Mouse (Mus musculus) cerebellum, postnatal 4 days (tissue): Measurements from ENCODE around the gene Spop.
A peak's percentile ranks its signal among the peaks of the same experiment; 100 is the strongest.

Experiments
- DNase-seq, 2 experiments: peaks; one replicate each; pipeline ENCODE4 v3.0.0; 2022; ENCODE audit warnings: low spot score in 2 of 2, mixed read lengths in 1 of 2

Gene Spop

DNA sequence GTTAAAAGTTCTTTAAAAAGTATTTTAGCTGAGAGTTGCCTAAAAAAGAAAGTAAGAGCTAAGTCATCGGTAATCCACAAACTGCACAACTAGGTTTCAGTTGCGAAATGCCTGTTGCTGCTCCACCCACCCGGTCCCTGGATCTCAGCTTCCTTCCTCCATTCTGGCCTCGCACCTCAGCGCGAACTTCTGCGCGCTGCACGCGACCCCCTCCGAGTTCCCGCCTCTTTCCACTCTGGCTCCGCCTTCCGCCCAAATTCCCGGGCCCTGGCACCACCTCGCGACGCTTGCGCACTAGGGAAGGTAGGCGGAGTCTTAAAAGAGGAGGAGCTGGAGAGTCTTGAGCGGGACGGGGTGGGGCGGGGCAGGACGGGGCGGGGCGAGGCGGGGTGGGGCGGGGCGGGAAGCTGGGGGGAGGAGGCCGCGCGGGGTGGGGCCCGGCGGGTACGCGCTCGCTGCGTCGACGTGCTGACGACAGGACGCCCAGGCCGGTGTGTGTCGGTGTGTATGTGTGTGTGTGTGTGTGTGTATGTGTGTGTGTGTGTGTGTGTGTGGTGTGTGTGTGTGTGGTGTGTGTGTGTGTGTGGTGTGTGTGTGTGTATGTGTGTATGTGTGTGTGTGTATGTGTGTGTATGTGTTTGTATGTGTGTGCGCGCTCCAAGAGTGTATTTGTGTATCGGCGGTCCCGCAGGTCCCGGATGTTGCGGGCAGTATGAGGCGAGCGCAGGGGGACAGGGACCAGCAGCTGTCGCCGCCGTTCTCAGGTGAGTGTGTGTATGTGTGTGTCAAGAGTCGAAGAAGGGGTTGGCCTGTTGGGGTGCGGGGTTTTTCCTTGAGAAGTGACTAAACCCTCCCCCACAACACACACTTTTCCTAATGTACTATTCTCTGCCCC, at the start of gene Spop:
Gene Spop, plus strand, starts transcription at position 440 of the 895 bp plus-strand sequence.
- DNase-seq = peak; percentile 69 to 86

DNA sequence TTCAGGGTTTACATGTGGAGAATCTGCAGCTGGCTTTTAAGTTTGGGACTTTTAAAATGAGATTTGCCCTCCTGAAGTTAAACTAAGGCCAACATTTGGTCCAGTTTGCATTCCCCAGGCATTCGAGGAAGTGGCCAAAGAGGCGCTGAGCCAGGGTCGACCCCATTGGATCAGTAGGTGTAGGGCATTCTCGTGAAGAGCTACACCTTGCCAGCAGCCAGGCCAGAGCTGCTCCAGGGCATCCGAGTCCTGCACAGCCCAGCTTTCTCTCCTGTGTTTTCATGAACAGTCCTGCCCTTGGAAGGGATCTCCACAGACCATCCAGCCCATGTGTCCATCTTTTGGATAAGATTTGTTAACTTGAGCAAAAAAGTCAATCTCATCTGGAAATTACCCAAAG, 49.5 kb upstream of the Spop start:
- no peak for DNase-seq

DNA sequence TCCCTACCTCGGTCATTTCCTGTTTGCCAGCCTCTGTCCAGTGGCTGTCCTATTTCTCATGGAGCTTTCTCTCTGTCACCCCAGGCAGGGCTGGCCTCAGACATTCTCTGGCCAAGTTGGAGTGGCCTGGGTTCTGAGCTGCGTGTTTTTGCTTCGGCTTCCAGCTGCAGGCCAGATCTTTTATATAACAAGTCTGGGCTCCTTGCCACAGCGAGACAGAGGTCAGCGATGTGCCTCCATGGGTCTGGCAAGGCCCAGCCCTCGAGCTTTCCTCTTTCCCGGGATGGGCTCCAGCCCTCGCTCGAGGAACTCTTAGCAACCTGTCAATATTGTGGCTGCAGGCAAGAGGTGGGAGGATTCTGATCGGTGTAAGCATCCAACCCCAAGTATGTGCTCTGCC, 48.3 kb upstream of the Spop start:
- DNase-seq = peak in 1 of 2 experiments; percentile 33

DNA sequence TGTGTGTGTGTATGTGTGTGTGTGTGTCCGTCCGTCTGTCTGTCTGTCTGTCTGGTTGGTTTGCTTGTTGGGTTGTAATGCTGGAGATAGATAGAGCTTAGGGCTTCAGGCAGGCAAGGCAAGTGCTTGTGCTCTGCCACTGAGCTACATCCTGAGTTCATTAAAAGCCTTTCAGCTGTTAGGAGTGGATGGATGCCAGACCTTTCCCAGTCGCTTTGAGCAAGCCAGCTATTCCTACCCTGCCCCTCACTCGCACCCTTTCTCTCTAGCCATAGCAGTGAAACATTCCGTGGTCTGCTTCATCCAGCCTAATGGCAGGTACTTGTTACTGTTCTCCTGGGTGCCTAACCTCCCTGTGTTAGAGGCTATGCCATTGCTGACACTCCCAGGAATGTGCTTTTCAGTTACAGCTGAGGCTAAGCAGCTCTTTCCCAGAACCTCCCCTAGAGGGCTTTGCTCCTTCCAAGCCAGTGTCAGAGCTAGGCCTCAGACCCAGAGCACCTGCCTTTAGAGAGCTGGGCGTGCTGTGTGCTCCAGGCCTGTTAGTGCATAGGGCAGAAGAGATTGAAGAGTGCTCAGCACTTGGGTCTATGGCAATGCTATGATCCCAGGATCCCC, 47.5 kb upstream of the Spop start:
- no peak for DNase-seq

DNA sequence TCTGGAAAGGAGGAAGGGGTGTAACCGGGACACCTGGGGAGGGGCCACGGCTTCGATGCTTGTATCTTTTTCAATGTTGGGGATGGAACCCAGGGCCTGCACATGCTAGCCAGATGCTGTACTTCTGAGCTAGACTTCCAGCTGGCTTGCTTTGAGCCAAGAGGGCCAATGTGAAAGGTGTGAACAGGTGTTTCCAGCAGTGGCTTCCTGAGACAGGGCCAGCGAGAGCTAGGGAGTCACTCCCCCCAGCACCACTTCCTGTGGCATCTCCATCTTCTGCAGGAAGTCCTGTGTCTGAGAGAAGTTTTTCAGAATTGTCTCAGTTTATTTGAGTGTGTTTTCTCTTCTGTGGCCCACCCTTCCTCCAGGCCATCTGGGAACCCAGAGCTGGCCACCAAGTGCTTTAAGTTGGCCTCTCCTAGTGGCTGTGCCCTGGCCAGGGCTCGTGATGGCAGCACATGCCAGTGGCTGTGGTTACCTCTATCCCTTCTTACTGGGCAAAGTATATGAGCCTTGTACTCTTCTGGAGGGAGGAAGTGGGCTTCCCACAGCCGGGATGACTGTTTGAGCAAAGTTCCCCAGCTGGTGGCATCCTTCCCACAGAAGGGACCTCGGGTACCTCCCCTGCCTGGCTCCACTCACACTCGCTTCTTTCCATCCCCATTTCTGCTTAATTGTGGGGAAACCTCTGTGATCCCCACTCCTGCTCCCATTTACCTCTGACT, 46.7 kb upstream of the Spop start:
- DNase-seq = no peak

DNA sequence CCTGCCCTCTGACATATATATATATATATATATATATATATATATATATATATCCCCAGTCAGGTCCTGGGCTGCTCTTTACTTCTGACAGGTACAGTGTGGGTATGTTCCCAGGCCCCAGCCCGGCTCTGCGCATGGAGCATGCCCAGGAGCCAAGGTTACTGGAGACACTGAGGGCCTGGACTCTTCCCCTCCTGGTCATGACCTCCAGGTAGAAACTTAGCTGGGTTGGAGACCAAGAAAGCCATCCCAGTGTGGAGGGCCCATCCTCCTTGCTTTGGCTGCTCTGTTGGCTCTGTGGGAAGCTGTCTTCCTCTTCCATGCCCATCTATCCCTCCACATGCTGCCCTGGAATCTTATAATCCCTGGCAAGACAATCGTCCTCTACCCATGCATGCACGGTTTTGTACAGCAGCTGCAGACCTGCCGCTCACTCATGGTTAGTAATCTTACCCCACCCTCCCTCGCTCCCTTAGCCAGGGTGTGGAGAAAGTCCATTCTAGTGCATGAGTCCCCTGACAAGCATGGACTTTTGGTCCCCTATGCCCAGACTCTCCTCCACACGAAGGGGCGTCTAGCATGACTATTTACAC, 45.6 kb upstream of the Spop start:
- DNase-seq = no peak

DNA sequence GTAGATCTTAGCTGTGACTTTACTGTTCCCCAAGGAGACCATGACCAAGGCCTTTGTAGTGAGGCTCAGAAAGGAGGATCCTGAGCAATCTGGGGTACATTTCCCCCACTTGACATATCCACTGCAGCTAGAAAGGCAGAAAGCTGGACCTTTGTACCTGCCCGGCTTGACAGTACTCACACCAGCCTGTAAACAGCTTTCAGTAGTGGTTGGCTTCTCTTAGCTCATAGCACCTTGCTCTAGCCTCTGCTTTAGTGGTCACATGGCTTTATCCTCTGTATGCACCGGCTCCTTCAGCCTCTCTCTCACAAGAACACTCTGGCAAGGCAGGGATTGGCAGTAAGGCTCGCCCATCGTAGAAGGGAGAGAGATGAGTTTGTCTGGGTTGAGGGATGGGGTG, 45.0 kb upstream of the Spop start:
- DNase-seq = no peak

DNA sequence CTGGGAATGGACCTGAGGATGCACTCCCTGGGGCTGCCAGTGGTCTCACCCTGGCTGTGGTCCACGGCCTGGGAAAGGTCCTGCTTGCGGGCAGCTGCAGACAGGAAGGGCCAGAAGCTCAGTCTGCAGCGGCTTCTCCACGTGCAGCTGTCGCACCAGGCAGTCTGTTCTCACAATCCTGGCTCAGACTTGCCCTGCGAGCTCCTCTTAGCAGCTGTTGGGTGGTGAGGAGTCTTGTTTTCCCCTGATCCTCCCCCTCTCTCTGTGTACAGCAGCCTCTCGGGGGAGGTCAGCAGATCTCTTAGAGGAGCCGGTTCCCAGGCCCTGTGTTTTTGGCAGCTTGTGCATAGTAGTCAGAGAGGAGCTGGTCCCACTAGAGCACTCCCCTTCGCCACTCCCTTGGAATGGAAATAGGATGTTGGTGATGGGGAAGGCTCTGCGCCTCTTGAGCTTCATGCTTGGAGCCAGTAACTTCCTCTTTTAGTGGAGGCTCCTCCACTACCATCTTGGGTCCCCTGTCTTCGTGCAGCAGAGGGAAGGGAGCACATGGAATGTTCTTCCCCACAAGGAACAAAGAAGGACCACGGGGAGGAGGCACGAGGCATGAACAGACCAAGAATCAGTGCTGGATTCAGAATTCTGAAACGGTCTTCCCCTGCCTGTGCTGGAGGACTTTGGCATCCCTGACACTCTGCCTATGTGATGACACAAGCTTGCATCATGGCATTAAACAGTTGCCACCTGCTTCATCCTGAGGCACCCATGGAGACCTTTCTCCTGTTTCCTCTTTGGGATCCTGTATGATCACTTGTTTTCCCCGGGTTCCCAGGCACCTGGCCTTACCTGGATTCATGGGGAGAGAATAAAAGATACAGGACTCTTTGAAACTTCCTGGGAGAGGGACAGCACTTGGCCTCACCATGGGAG, 43.7 kb upstream of the Spop start:
- DNase-seq = peak in 1 of 2 experiments; percentile 45

DNA sequence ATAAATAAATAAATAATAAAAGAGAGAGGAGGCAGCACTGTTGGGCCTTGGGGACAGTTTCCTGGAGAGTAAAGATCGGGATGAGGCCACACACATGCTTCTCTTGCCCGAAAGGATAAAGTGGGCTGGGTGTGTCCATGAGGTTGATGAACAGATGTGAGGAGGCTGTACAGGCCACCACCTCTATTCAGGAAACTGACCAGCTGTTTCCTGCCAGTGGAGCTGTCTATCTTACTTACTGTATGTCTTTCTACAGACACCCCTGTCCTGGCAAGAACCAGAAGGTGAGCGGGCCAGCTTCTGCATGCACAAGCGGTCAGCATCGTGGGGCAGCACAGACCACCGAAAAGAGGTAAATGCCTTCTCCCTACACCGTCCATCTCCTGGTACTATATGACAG, 42.7 kb upstream of the Spop start:
- DNase-seq = no peak

DNA sequence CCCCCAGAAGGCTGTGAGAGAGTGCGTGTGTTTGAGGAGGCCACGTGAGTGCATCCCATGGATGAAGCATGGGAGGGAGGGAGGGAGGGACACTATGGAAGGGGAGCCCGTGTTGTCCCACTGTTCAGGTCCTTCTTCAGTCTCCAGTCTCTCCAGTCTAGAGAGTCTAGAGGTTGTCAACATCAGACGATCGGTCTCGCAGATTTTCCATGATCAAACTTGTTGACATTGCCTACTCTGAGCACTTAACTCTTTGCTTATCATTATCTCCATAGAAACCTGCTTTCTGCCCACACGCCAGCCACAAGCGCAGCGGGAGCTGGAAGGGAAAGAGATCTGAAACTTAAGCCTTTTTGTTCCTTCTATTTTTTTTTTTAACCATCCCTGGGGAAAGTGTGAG, 35.0 kb upstream of the Spop start:
- no peak for DNase-seq

DNA sequence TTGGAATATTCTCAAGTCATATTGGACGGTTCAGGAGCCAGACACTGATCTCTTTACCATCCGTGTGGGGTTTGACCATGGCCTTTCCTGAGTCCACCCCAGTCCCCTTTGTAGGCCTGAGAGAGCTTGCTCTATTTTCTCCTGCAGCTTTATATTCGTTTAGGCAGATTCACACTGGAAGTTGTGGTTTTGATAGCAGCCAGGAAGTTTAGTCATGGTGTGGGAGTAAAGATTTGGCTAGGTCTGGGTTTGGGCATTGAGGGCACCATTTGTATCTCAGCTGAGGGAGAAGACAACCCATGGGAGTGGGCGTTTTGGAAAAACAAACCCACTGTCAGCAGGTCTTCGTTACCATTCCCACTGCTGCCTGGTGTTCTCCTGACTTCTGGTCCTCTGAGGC, 34.3 kb upstream of the Spop start:
- DNase-seq = no peak

DNA sequence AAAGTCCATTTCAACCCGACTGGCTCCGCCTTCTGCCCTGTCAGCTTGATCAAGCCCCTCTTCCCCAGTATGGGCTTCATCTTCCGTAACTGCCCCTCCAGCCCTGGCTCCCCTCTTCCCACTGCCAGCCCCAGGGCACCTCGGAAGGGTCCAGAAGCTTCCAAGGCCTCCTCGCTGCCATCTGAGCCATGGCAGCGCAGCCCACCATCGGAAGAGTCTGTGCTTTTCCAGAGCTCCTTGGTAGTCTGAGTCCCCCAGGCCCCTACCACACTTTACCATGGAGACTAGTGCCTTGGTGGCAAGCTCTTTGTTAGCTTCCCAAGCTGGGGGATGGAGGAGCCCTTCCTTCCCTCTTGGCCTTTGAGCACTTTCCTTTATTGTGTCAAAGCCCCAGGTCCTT, 33.2 kb upstream of the Spop start:
- DNase-seq = no peak

DNA sequence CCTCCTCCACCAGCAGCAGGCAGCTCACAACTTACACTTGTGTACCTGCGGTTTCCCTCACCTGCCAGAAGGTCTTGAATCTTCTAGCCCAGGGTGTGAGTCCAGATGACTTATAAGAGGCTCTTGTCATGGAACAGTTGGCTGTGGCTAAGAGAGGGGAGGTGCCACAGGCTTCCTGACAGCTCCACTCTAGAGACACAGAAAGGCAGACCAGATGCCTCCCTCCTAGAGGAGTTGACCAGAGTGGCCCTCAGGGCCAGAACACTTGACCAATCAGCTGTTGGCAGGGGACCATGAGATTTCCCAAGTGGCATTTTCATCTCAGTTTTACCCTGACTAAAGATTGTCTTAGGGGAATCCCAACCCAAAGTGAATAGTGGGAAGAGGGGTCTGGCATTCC, 32.7 kb upstream of the Spop start:
- no peak for DNase-seq

DNA sequence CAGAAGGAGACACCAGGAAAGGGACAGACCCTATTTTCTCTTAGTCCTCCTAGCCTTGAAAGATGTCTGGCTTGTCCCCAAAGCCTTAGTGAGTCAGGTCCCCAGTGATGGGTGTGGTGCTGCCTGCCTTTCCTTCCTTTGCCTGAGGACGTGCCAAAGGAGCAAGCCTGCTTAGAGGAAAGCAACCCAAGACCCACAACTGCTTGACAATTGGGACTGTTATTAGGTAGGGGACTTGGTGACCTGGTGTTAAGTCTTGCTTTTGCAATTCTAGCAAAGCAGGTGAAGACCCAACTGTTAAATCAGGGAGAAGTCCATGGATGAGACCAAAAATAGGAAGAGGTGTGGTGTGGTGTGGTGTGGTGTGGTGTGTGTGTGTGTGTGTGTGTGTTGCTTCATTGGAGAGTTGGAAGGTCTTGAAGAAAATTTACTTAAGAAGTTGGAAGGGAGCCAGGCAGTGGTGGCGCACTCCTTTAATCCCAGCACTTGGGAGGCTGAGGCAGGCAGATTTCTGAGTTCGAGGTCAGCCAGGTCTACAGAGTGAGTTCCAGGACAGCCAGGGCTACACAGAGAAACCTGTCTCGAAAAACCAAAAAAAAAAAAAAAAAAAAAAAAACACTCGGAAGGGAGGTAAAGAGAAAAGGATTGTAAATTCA, 30.4 kb upstream of the Spop start:
- DNase-seq = no peak

DNA sequence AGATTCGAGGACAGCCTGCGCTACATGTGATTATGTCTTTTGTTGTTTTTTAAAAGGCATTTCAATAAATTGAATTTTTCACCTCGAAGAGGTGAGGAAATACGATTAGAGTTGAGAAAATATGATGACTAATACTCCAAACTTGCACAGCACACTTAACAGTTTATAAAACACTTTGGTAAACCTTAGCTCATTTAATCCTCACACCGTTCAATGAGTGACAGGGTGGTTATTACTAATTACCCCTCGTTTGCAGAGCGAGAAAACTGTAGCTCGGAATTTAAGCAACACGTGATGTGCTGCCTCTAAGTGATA, 29.9 kb upstream of the Spop start:
- no peak for DNase-seq

DNA sequence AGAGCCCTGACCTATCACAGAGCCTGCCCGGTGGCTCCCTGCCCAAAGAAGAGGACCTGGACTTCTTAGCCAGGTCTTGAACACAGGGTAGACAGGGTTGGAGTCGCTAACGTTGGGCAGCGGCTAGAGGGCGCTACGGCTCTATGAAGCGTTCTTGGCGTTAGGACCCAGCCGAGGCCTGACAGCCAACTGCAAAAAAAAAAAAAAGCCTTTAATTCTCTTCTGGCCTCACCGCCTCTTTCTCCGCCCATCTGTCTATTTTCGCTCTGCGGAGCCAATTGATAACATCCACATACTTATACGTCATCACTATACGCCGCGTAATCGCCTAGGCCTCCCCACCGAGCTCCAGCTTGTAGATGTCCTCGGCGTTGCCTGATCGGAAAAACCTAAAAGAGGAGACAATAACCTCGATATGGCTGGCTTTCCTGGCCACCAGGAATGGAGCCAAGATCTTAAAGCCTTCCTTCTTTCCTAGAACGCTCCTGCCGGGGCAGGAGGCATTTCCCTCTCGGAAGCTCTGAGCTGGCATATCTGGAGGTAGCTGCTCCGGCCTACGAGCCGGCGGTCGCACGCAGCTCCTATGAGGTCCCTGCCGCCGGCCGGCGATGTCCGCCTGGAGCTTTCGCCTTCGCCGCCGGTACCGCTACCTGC, 29.4 kb upstream of the Spop start, which contains the start of gene Slc35b1:
Gene Slc35b1, plus strand, starts transcription at position 374 of the 654 bp plus-strand sequence.
- peak; percentile 84 to 92 for DNase-seq

DNA sequence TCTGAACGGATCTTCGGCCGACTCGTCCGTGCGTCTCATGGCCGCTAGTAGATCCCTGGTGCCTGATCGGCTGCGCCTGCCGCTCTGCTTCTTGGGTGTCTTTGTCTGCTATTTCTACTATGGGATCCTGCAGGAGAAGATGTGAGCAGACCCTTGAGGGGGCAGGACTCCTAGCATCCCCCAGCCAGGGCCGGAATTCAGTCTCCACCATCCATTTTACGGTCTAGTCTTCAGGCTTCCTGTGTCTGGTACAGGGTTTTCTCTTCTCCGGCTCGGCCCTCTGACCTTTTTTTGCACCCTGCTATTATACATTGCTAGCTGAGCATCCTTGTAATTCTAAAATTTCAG, 28.9 kb upstream of the Spop start:
- DNase-seq = no peak

DNA sequence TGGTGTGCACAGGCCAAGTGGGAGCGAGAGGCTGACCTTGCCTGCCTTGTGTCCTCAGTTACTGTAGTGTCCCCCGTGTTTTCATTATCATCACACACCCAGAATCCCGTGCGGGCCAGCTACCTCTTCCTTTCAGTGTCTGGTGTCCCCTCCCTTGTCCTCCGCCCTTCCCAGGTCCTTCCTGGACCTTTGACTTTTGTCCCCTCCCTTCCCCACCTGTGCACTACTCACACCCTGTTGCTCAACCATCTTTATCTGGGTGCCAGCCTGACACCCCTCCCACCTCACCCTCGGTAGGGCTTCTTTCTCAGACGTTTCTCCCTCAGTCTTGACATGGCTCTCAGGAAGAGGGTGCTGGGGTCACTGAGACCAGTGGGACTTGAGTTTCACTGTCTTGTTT, 26.5 kb upstream of the Spop start:
- DNase-seq = no peak

DNA sequence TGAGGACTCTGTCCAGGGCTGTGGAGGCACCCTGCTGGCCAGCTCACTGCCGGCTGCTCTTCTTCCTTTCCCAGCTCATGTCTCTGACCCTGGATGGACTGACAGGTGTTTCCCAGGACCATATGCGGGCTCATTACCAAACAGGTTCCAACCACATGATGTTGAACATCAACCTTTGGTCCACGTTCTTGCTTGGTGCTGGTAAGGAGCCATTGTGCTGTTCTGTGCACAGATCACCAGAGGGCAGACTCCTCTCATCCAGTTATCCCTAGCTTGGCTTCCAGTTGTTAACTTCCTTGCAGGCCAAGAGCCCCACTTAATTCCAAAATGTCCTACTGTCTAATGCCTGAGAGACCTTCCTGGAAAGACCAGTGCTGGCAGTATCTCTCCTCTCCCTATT, 24.9 kb upstream of the Spop start:
- no peak for DNase-seq

DNA sequence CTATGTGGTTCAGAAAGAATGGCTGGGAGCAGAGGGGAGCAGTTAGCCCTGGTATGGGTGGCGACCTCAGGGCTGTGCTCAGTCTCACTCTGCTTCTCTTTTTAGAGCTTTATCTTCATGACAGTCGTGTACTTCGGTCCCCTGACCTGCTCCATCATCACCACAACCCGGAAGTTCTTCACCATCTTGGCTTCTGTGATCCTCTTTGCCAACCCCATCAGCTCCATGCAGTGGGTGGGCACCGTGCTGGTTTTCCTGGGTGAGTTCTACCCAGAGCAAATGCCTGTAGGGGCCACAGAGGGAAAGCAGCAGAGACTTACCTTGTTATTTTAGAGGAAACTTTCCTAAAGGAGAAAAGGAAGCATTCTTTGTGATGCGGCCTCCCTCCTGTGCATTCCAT, 23.5 kb upstream of the Spop start:
- DNase-seq = no peak
